Mouse (Mus musculus) midbrain, postnatal 0 days (tissue): ENCODE data around the gene Cfap52. TPM values are rescaled to one million over a fixed set of nuclear protein-coding genes. Genes with fewer than 3 reads are reported as not detected.

Source experiments
- ATAC-seq: fragments of 200-750 bp; cut with Nextera tagmentation; 2 replicates; pipeline ENCODE4 v1.8.0; 2017; ENCODE audit warnings: moderate number of reproducible peaks, mild to moderate bottlenecking, moderate TSS enrichment, moderate library complexity; ENCODE audit not compliant: low FRiP score
- DNase-seq: peaks from one replicate; pipeline ENCODE4 v3.0.0-alpha.2; 2015; ENCODE audit warnings: low spot score
- H3K27ac ChIP-seq: fragments of 300-500 bp; sonication (generic); 2 replicates; pipeline ENCODE4 v1.5.1; 2014; ENCODE audit warnings: low read depth, mild to moderate bottlenecking, low read length, mixed read lengths
- H3K27me3 ChIP-seq: fragments of 300-500 bp; sonication (generic); 2 replicates; pipeline ENCODE4 v1.6.1; 2014; ENCODE audit warnings: low read length, control low read depth, mixed read lengths; ENCODE audit not compliant: insufficient read depth
- H3K36me3 ChIP-seq: fragments of 300-500 bp; sonication (generic); 2 replicates; pipeline ENCODE4 v1.6.1; 2014; ENCODE audit warnings: low read length, control low read depth, mixed read lengths; ENCODE audit not compliant: insufficient read depth
- H3K4me1 ChIP-seq: fragments of 300-500 bp; sonication (generic); 2 replicates; pipeline ENCODE4 v1.6.1; 2014; ENCODE audit warnings: mild to moderate bottlenecking, control low read depth, antibody characterized with exemption, low read length, mixed read lengths; ENCODE audit not compliant: insufficient read depth
- H3K4me2 ChIP-seq: fragments of 300-500 bp; sonication (generic); 2 replicates; pipeline ENCODE4 v1.6.1; 2014; ENCODE audit warnings: low read depth, mild to moderate bottlenecking, low read length, mixed read lengths; ENCODE audit not compliant: poor library complexity, severe bottlenecking
- H3K4me3 ChIP-seq: fragments of 300-500 bp; sonication (generic); 2 replicates; pipeline ENCODE4 v1.5.1; 2014; ENCODE audit warnings: low read depth, mild to moderate bottlenecking, low read length, moderate library complexity
- H3K9ac ChIP-seq: fragments of 300-500 bp; sonication (generic); replicated peaks from 2 replicates; pipeline ENCODE4 v1.6.1; 2014; ENCODE audit warnings: mild to moderate bottlenecking, low read length, moderate library complexity, mixed read lengths; ENCODE audit not compliant: poor library complexity, severe bottlenecking
- H3K9me3 ChIP-seq: fragments of 300-500 bp; sonication (generic); 2 replicates; pipeline ENCODE4 v1.6.1; 2016; ENCODE audit warnings: low read length, control low read depth
- CTCF ChIP-seq: IDR thresholded peaks from 2 replicates; pipeline ENCODE4 v1.5.1; 2016; ENCODE audit warnings: antibody characterized with exemption, mild to moderate bottlenecking
- WGBS: fragments of 180-500 bp; shearing (Covaris S2); extraction: QIAGEN DNeasy Blood & Tissue Kit; methylation state at CpG from one replicate; pipeline ENCODE4 v1.1.7; 2014; 5-methylcytosine and 5-hydroxymethylcytosine counted together
- polyA plus RNA-seq: library from polyadenylated mRNA; unstranded; fragments of >200 nt; fragmentation: Nextera tagmentation; extraction: Ambion mirVana; gene quantifications from 2 replicates; pipeline ENCODE4 v1.2.1, GENCODE M21; 2015
- total RNA-seq: library from RNA; depleted of rRNA; stranded (reverse); fragments of >200 nt; gene quantifications from 2 replicates; pipeline ENCODE4 v1.2.3, GENCODE M21; 2014

Cfap52 gene
- total and polyA plus RNA-seq, 2 experiments from 2014 or later: 3.2 to 3.8 TPM

DNA sequence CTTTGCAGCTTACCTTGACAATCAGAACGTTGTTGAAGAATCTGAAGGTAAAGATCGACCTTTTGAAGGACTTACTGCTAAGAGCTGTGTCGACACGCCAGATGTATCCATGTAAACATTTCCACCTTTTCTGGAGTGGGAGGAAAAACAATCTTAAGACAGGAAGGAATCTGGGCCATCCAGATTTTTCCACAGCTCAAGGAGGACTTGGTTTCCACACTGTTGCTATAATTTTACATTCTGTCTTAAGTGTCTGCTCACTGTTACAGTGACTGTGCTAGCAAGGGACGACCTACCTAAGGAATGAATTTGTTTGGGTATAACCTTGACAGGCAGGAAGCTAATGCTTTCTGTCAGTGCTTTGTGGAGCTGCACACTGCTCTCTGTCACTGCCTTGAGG is 7.8 kb upstream of the Cfap52 start:
- Histone ChIP-seq H3K4me3 (no peak overlapping the region), H3K4me2 (no peak overlapping the region), H3K27ac (no peak overlapping the region), H3K4me1 (no peaks in the 10 kb centered on the region), H3K36me3 (peaks cover 17% of the 10 kb centered on the region; the same call in 1 of the 2 replicates), H3K27me3 (no peaks in the 10 kb centered on the region), H3K9me3 (no peaks in the 10 kb centered on the region), H3K9ac (no peak overlapping the region)
- no peak for ATAC-seq
- WGBS: 90% methylated on average over 5 of the region's 5 CpGs
- TF ChIP-seq CTCF: no peak
- no peak for DNase-seq

DNA sequence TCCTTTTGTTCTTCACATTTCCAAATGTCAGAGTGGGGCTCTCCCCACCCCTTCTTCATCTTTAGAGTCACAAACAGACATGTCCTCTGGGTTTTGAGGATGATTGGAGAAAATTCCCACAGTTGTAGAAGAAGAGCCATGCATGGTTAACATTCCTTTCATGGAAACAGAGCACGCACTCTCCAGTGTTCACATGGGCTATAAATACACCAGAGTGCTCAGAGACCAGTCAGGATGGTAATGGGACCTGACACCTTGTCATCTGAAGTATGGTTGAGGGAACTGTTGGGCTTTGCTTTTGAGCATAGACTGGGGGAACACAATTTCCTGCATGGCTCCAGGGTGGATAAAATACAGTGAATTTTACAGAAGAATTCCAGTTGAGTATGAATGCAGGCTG is 7.2 kb upstream of the Cfap52 start:
- Histone ChIP-seq H3K4me3 (no peak overlapping the region), H3K4me1 (peaks cover 2% of the 10 kb centered on the region; the same call in 1 of the 2 replicates), H3K27ac (no peak overlapping the region), H3K4me2 (no peak overlapping the region), H3K9ac (no peak overlapping the region), H3K27me3 (no peaks in the 10 kb centered on the region), H3K36me3 (peaks cover 17% of the 10 kb centered on the region; the same call in 1 of the 2 replicates), H3K9me3 (no peaks in the 10 kb centered on the region)
- WGBS: 79% methylated on average over 1 of the region's 1 CpGs
- DNase-seq (no peak), ATAC-seq (no peak)
- no peak for TF ChIP-seq CTCF

DNA sequence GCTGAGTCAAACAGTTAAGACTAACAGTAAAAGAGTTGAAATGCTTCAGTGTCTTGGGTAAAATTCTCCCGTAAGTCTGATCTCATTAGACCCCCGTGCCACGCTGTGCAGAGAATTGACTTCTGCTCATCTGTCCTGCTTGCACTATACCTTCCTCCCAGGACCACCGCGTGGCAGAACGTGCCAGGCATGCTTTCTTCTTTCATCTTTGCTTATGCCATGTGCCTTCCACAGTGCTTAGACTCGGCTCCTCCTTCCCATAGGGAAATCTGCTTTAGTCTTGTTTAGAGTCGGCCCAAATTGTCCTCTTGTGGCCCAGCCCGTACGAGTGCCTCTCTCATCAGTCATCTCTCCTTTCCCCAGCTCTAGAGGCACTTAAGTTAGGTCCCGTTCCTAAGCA is 2.4 kb upstream of the Cfap52 start:
- H3K4me2 ChIP-seq: peak overlapping the region; percentile 12; the same call in 1 of the 2 replicates
- peaks cover 6% of the 10 kb centered on the region; the same call in 1 of the 2 replicates for H3K4me1 ChIP-seq
- ATAC-seq (no peak), DNase-seq (no peak)
- no peak for TF ChIP-seq CTCF
- H3K36me3 ChIP-seq: peaks cover 4% of the 10 kb centered on the region; the same call in 1 of the 2 replicates
- no peaks in the 10 kb centered on the region for H3K9me3 ChIP-seq
- H3K27ac ChIP-seq: no peak overlapping the region
- H3K9ac ChIP-seq: no peak overlapping the region
- H3K27me3 ChIP-seq: no peaks in the 10 kb centered on the region
- 49% methylated on average over 11 of the region's 11 CpGs for WGBS
- H3K4me3 ChIP-seq: no peak overlapping the region

- Histone ChIP-seq H3K4me3 (peak within 1 kb of the TSS; percentile 62), H3K9ac (peak within 1 kb of the TSS; percentile 73), H3K27me3 (no peaks in the 10 kb centered on the region), H3K4me1 (peaks cover 6% of the 10 kb centered on the region; the same call in 1 of the 2 replicates), H3K4me2 (peak within 1 kb of the TSS; percentile 73), H3K9me3 (no peaks in the 10 kb centered on the region), H3K36me3 (0 out of 2 replicates have a peak, but pooled peaks cover 4% of the 10 kb centered on the region), H3K27ac (no peak within 1 kb of the TSS)
- under 1% methylated on average over 28 of the region's 28 CpGs for WGBS
- DNase-seq: peak; percentile 79
- ATAC-seq: peak; percentile 83
- TF ChIP-seq CTCF: no peak
These were observed 741 bp upstream of the Cfap52 start, which contains the start of gene Stx8 for GRCm38 (mm10) chr11:67965905-67966878. TSS of gene Stx8 (plus strand) at chr11:67966193.

- H3K9ac ChIP-seq: no peak overlapping the region
- TF ChIP-seq CTCF: peak; percentile 28; the same call in 1 of the 2 replicates
- no peak overlapping the region for H3K27ac ChIP-seq
- no peaks in the 10 kb centered on the region for H3K27me3 ChIP-seq
- 79% methylated on average over 6 of the region's 6 CpGs for WGBS
- no peak overlapping the region for H3K4me2 ChIP-seq
- no peak overlapping the region for H3K4me3 ChIP-seq
- peaks cover 6% of the 10 kb centered on the region; the same call in 1 of the 2 replicates for H3K4me1 ChIP-seq
- ATAC-seq (no peak), DNase-seq (no peak)
- no peaks in the 10 kb centered on the region for H3K36me3 ChIP-seq
- H3K9me3 ChIP-seq: no peaks in the 10 kb centered on the region
These were observed 1.3 kb downstream of the Cfap52 start for GRCm38 (mm10) chr11:67964110-67964509.

DNA sequence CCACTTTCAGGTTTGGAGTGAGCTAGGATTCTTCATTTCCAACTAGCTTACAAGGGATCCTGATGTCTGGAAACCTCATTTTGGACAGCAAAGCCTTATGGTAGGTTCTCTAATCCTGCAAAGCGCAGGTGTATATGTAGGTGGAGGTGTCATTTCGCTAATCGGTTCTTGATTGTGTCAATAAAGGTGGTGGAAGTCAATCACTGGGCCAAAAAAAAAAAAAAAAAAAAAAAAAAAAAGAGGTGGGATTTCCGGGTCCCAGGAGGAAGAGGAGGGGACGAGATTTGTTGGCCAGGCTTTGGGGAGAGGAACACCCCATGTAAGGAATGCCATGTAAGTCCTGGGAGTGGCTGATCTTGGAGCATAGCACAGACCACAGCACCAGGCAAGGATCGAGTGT is 11.0 kb downstream of the Cfap52 start:
- 84% methylated on average over 6 of the region's 6 CpGs for WGBS
- H3K27ac ChIP-seq: no peak overlapping the region
- DNase-seq: no peak

More for the DNA sequence above, 11.0 kb downstream of the Cfap52 start:
- Histone ChIP-seq H3K9me3 (no peaks in the 10 kb centered on the region), H3K9ac (no peak overlapping the region), H3K4me1 (no peaks in the 10 kb centered on the region), H3K27me3 (no peaks in the 10 kb centered on the region), H3K4me2 (no peak overlapping the region), H3K36me3 (no peaks in the 10 kb centered on the region), H3K4me3 (no peak overlapping the region)
- TF ChIP-seq CTCF: no peak
- ATAC-seq: no peak
